Mouse (Mus musculus): ENCODE results near the gene Cd300a. TPM values are rescaled to one million over a fixed set of nuclear protein-coding genes. Genes with fewer than 3 reads are reported as not detected.
"Not testable (repeated sequence)": the region's sequence is repeated elsewhere in the genome, so short reads cannot be mapped to it uniquely, and the experiment has no call there.

The Cd300a gene
- polyA plus RNA-seq, 1 experiment = 0.60 TPM

DNA sequence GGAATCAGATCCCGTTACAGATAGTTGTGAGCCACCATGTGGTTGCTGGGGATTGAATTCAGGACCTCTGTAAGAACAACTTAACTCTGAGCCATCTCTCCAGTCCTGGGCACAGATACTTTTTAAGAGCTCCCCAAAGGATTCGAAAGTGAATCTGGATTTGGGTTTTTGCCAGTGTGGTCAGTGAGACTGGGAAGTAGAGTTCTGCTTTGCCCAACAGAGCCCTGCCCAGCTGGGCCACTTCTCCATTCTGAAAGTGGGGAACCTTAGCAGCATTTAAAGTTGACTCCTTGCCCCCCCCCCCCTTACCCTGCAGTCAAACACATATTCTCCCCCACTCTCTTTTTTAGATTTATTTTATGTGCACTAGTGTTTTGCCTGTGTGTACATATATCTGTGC, 10.2 kb upstream of the Cd300a start:
- TF ChIP-seq CTCF (IDR thresholded peaks at IDR 0.05; ENCODE audit: borderline replicate concordance, extremely low read depth, insufficient read depth, insufficient read length) (no peak), POLR2A (IDR thresholded peaks at IDR 0.05; ENCODE audit: borderline replicate concordance, extremely low read depth, insufficient read depth, insufficient read length, poor library complexity, severe bottlenecking) (no peak)
- DNase-seq (ENCODE audit: low read depth) = no peak

DNA sequence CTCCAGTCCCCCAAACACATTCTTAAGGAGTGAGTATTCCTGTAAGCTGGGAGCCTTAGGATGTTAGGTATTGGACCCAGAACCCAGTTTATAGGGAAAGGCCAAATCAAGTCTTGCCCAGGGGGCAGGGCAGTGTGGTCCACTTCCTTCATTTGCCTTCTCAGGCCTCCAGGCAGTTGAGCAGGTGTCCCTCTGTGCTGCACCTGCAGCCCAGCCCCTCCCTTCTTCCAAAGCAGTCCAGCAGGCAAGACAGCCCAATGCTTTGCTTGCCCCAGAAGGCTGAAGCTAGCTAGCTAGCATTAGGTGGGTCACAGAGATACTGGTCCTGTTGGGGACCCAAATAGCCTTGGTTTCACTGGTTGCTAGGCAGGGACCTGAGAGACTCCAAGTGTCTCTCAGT, 9.7 kb upstream of the Cd300a start:
- DNase-seq (ENCODE audit: low read depth) = no peak
- TF ChIP-seq CTCF (IDR thresholded peaks at IDR 0.05; ENCODE audit: borderline replicate concordance, extremely low read depth, insufficient read depth, insufficient read length) (no peak), POLR2A (IDR thresholded peaks at IDR 0.05; ENCODE audit: borderline replicate concordance, extremely low read depth, insufficient read depth, insufficient read length, poor library complexity, severe bottlenecking) (no peak)

GRCm38 (mm10) chr11:114880589-114880988, 9.3 kb upstream of the Cd300a start:
- TF ChIP-seq POLR2A (IDR thresholded peaks at IDR 0.05; ENCODE audit: borderline replicate concordance, extremely low read depth, insufficient read depth, insufficient read length, poor library complexity, severe bottlenecking) = no peak
- peak; percentile 73 for TF ChIP-seq CTCF (IDR thresholded peaks at IDR 0.05; ENCODE audit: borderline replicate concordance, extremely low read depth, insufficient read depth, insufficient read length)
- DNase-seq (ENCODE audit: low read depth) = peak; percentile 36

- no peak for TF ChIP-seq POLR2A (IDR thresholded peaks at IDR 0.05; ENCODE audit: borderline replicate concordance, extremely low read depth, insufficient read depth, insufficient read length, poor library complexity, severe bottlenecking)
- TF ChIP-seq CTCF (IDR thresholded peaks at IDR 0.05; ENCODE audit: borderline replicate concordance, extremely low read depth, insufficient read depth, insufficient read length) = no peak
These were observed 6.5 kb upstream of the Cd300a start for GRCm38 (mm10) chr11:114883251-114883789.

GRCm38 (mm10) chr11:114884380-114885100, 5.3 kb upstream of the Cd300a start:
- TF ChIP-seq POLR2A (IDR thresholded peaks at IDR 0.05; ENCODE audit: borderline replicate concordance, extremely low read depth, insufficient read depth, insufficient read length, poor library complexity, severe bottlenecking) (no peak), CTCF (IDR thresholded peaks at IDR 0.05; ENCODE audit: borderline replicate concordance, extremely low read depth, insufficient read depth, insufficient read length) (no peak)
- DNase-seq (ENCODE audit: low read depth) = no peak

More at GRCm38 (mm10) chr11:114883251-114883789, 6.5 kb upstream of the Cd300a start:
- DNase-seq (ENCODE audit: low read depth) = no peak

GRCm38 (mm10) chr11:114890542-114890941, 701 bp downstream of the Cd300a start:
- TF ChIP-seq POLR2A (IDR thresholded peaks at IDR 0.05; ENCODE audit: borderline replicate concordance, extremely low read depth, insufficient read depth, insufficient read length, poor library complexity, severe bottlenecking) (no peak), CTCF (IDR thresholded peaks at IDR 0.05; ENCODE audit: borderline replicate concordance, extremely low read depth, insufficient read depth, insufficient read length) (no peak)
- no peak for DNase-seq (ENCODE audit: low read depth)

DNA sequence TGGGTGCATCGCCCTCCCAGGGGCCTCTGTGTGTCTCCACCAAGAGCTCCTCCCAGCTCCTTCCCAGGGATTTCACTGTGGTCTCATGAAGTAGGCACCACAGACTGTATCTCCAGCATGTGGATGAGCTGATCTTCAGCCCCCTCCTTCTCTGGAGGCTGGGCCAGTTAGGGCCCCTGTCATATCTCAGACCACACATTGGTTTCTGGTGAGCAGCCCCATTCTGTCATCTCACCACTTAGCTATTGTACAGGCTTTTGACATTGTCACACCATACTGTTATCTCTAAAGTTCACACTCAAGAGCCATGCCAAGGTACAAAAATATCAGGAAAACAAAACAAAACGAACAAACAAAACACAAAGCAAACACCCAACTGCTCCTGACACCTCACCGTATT, 6.2 kb downstream of the Cd300a start:
- DNase-seq (ENCODE audit: low read depth) = no peak
- no peak for TF ChIP-seq CTCF (IDR thresholded peaks at IDR 0.05; ENCODE audit: borderline replicate concordance, extremely low read depth, insufficient read depth, insufficient read length)
- no peak for TF ChIP-seq POLR2A (IDR thresholded peaks at IDR 0.05; ENCODE audit: borderline replicate concordance, extremely low read depth, insufficient read depth, insufficient read length, poor library complexity, severe bottlenecking)

GRCm38 (mm10) chr11:114898026-114898425, 8.2 kb downstream of the Cd300a start:
- TF ChIP-seq CTCF (IDR thresholded peaks at IDR 0.05; ENCODE audit: borderline replicate concordance, extremely low read depth, insufficient read depth, insufficient read length) (no peak), POLR2A (IDR thresholded peaks at IDR 0.05; ENCODE audit: borderline replicate concordance, extremely low read depth, insufficient read depth, insufficient read length, poor library complexity, severe bottlenecking) (no peak)
- DNase-seq (ENCODE audit: low read depth) = no peak

DNA sequence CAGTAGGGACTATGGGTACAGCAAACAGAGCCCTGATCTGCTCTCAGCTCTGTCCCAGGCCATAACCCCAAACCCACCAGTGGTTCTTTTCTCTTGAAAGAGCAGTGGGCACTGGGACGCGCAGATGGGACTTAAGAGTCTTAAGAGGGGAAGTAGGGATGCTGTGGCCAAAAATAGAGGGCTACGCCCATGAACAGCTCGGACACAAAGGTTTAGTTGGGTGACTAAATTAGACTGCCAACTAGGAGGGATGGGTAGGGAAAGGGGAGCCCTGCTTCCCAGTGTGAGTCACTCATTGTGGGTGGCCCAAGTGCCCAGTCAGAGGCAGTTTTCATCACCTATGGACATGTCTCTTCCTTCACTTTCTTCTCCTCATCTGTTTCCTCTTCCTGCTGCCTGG, 13.4 kb downstream of the Cd300a start:
- DNase-seq (ENCODE audit: low read depth) = no peak

GRCm38 (mm10) chr11:114907567-114907966, 17.7 kb downstream of the Cd300a start:
- DNase-seq (ENCODE audit: low read depth) = no peak

More for the DNA sequence above, 13.4 kb downstream of the Cd300a start:
- TF ChIP-seq POLR2A (IDR thresholded peaks at IDR 0.05; ENCODE audit: borderline replicate concordance, extremely low read depth, insufficient read depth, insufficient read length, poor library complexity, severe bottlenecking) (no peak), CTCF (IDR thresholded peaks at IDR 0.05; ENCODE audit: borderline replicate concordance, extremely low read depth, insufficient read depth, insufficient read length) (no peak)

GRCm38 (mm10) chr11:114908086-114908485, 18.2 kb downstream of the Cd300a start:
- TF ChIP-seq POLR2A (IDR thresholded peaks at IDR 0.05; ENCODE audit: borderline replicate concordance, extremely low read depth, insufficient read depth, insufficient read length, poor library complexity, severe bottlenecking) (no peak), CTCF (IDR thresholded peaks at IDR 0.05; ENCODE audit: borderline replicate concordance, extremely low read depth, insufficient read depth, insufficient read length) (no peak)
- DNase-seq (ENCODE audit: low read depth) = peak; percentile 2

More at GRCm38 (mm10) chr11:114907567-114907966, 17.7 kb downstream of the Cd300a start:
- TF ChIP-seq POLR2A (IDR thresholded peaks at IDR 0.05; ENCODE audit: borderline replicate concordance, extremely low read depth, insufficient read depth, insufficient read length, poor library complexity, severe bottlenecking) (no peak), CTCF (IDR thresholded peaks at IDR 0.05; ENCODE audit: borderline replicate concordance, extremely low read depth, insufficient read depth, insufficient read length) (no peak)

- peak; percentile 32; the same call in 1 of the 2 replicates for TF ChIP-seq CTCF (IDR thresholded peaks at IDR 0.05; ENCODE audit: borderline replicate concordance, extremely low read depth, insufficient read depth, insufficient read length)
- not testable (repeated sequence) for DNase-seq (ENCODE audit: low read depth)
These were observed 19.7 kb downstream of the Cd300a start for GRCm38 (mm10) chr11:114909538-114909937.
